Mouse (Mus musculus) cerebellum, adult 18-20 months (tissue): ENCODE data around the gene Nuak2.

Experiments
- DNase-seq, 2 experiments: peaks; one replicate each; pipeline ENCODE4 v3.0.0; 2021

The Nuak2 gene

GRCm38 (mm10) chr1:132355162-132355601 is 39.3 kb downstream of the Nuak2 start:
- DNase-seq = no peak

- DNase-seq = peak; percentile 84 to 89
These were observed 39.9 kb downstream of the Nuak2 start for GRCm38 (mm10) chr1:132355841-132356242.

- peak in 1 of 2 experiments; percentile 6 for DNase-seq
These were observed 40.9 kb downstream of the Nuak2 start for GRCm38 (mm10) chr1:132356841-132357240.

- no peak for DNase-seq
These were observed 46.0 kb downstream of the Nuak2 start for GRCm38 (mm10) chr1:132361959-132362358.

- DNase-seq = peak; percentile 40 to 59
These were observed 48.5 kb downstream of the Nuak2 start for GRCm38 (mm10) chr1:132364388-132364787.

GRCm38 (mm10) chr1:132364896-132365557 is 49.1 kb downstream of the Nuak2 start:
- DNase-seq = peak; percentile 71 to 74

- DNase-seq = no peak
These were observed 49.7 kb downstream of the Nuak2 start for GRCm38 (mm10) chr1:132365645-132366044.

- DNase-seq = no peak
These were observed 50.3 kb downstream of the Nuak2 start for GRCm38 (mm10) chr1:132366235-132366634.

- DNase-seq = no peak
These were observed 51.0 kb downstream of the Nuak2 start for GRCm38 (mm10) chr1:132366937-132367336.

- peak; percentile 91 to 95 for DNase-seq
These were observed 52.0 kb downstream of the Nuak2 start for GRCm38 (mm10) chr1:132367692-132368506.

GRCm38 (mm10) chr1:132370681-132371173 is 54.8 kb downstream of the Nuak2 start:
- peak in 1 of 2 experiments; percentile 38 for DNase-seq

GRCm38 (mm10) chr1:132371298-132372081 is 55.6 kb downstream of the Nuak2 start:
- no peak for DNase-seq

GRCm38 (mm10) chr1:132372354-132372753 is 56.4 kb downstream of the Nuak2 start:
- no peak for DNase-seq

- no peak for DNase-seq
These were observed 57.1 kb downstream of the Nuak2 start for GRCm38 (mm10) chr1:132372896-132373534.

- peak in 1 of 2 experiments; percentile 41 for DNase-seq
These were observed 58.4 kb downstream of the Nuak2 start for GRCm38 (mm10) chr1:132374140-132374872.

GRCm38 (mm10) chr1:132374873-132375244 is 58.9 kb downstream of the Nuak2 start:
- DNase-seq = no peak

GRCm38 (mm10) chr1:132375256-132375655 is 59.3 kb downstream of the Nuak2 start:
- no peak for DNase-seq

- DNase-seq = peak in 1 of 2 experiments; percentile 27
These were observed 60.5 kb downstream of the Nuak2 start for GRCm38 (mm10) chr1:132376211-132377054.

GRCm38 (mm10) chr1:132377055-132377365 is 61.1 kb downstream of the Nuak2 start:
- no peak for DNase-seq

- DNase-seq = no peak
These were observed 61.9 kb downstream of the Nuak2 start for GRCm38 (mm10) chr1:132377811-132378210.

- peak in 1 of 2 experiments; percentile 54 for DNase-seq
These were observed 64.7 kb downstream of the Nuak2 start for GRCm38 (mm10) chr1:132380550-132381100.
